Mouse (Mus musculus) small intestine, adult 10 weeks (tissue): ENCODE measurements around the gene En2. TPM values are rescaled to one million over a fixed set of nuclear protein-coding genes. Genes with fewer than 3 reads are reported as not detected.

ENCODE experiments used
- polyA plus RNA-seq: library from polyadenylated mRNA; stranded (reverse); fragments of 350-450 nt; fragmentation: Illumina TruSeq; extraction: RNeasy Lipid Tissue Mini Kit (QIAGEN cat#74804); gene quantifications from one replicate; pipeline ENCODE4 v1.2.3, GENCODE M21; 2014; ENCODE audit warnings: low replicate concordance

The En2 gene
- not detected for polyA plus RNA-seq

GRCm38 (mm10) chr5:28165358-28166255, at the start of gene En2:
Gene En2, plus strand, starts transcription at chr5:28165694.

Other genes starting within 250 kb of the En2 start
- 96.7 TPM for gene Insig1, start 94.3 kb upstream of the En2 start, polyA plus RNA-seq
- gene Cnpy1, start 80.1 kb downstream of the En2 start, polyA plus RNA-seq = 41.0 TPM
- 62.0 TPM for gene Rbm33, start 151.4 kb downstream of the En2 start, polyA plus RNA-seq